Comparison of ENCODE assay signal across 8 mouse cellular contexts in the genomic region with DNA sequence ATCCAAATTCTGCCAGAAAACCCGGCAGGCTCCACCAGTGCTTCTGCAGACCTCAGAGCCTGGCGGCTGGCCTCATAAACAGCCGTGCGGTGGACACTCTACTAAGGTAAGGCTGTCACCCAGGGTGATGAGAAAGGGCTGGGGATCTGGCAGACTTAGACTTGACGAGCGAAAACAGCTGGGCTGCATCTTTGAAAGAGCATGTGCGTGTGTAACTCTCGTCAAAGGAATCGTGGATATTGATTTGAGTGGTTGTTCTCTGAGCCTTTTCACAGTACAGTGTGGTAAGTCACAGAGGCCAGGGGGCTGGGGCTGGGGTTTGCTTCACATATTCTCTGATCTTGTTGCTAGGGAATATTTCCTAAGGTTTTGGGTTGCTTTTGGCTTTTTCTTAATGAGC. TPM values are rescaled to one million over a fixed set of nuclear protein-coding genes. Genes with fewer than 3 reads are reported as not detected.
DNase-seq lines count a peak whose midpoint lies in the region; ATAC-seq and TF ChIP-seq lines count a peak whose summit lies in the region.

A gene (plus strand): TSS at position 26 of the 400 bp plus-strand sequence.

- H3K9me3 ChIP-seq in lung, embryonic 14.5 days (ENCODE audit: low read depth, low read length) = peaks cover 4% of the 10 kb centered on the region; the same call in 1 of the 2 replicates
- H3K9me3 ChIP-seq in embryonic facial prominence, embryonic 10.5 days = no peaks in the 10 kb centered on the region
- no peaks in the 10 kb centered on the region for H3K9me3 ChIP-seq in heart, embryonic 12.5 days (replicated peaks)
- no peaks in the 10 kb centered on the region for H3K9me3 ChIP-seq in midbrain, embryonic 14.5 days (ENCODE audit: control insufficient read depth, low read length)

- ATAC-seq in lung, embryonic 14.5 days (ENCODE audit: insufficient read depth) = no peak
- no peak for ATAC-seq in heart, embryonic 12.5 days (ENCODE audit: insufficient number of reproducible peaks, low FRiP score)
- no peak for ATAC-seq in midbrain, embryonic 14.5 days (ENCODE audit: low FRiP score, low TSS enrichment)

- peak; percentile 18 for DNase-seq in lung, embryonic 14.5 days
- no peak for DNase-seq in lung, postnatal 25 days (ENCODE audit: low spot score)
- no peak for DNase-seq in embryonic facial prominence, embryonic 10.5 days (ENCODE audit: low spot score)
- DNase-seq in left cerebral cortex, adult 8-10 months (ENCODE audit: low spot score in 2 of 2) = no peak
- DNase-seq in midbrain, embryonic 14.5 days = no peak
- DNase-seq in c-Kit-positive CD71-positive TER-119-positive erythroid progenitor cells, embryonic 14.5 days (ENCODE audit: low spot score) = no peak
- no peak for DNase-seq in right cerebral cortex, postnatal 4 days

- TF ChIP-seq CTCF in lung, embryonic 14.5 days (IDR thresholded peaks at IDR 0.05; ENCODE audit: low read depth) = no peak

- 29% methylated on average over 9 of the region's 9 CpGs for WGBS in lung, embryonic 14.5 days
- WGBS in embryonic facial prominence, embryonic 10.5 days = 70% methylated on average over 9 of the region's 9 CpGs
- 57% methylated on average over 9 of the region's 9 CpGs for whole genome bisulfite sequencing in heart, embryonic 12.5 days
- 59% methylated on average over 9 of the region's 9 CpGs for WGBS in midbrain, embryonic 14.5 days

- no peaks in the 10 kb centered on the region for H3K27me3 ChIP-seq in lung, embryonic 14.5 days (ENCODE audit: insufficient read depth, low read length)
- H3K27me3 ChIP-seq in embryonic facial prominence, embryonic 10.5 days (replicated peaks; ENCODE audit: low read depth, poor library complexity, severe bottlenecking) = no peaks in the 10 kb centered on the region
- no peaks in the 10 kb centered on the region for H3K27me3 ChIP-seq in heart, embryonic 12.5 days (replicated peaks)
- H3K27me3 ChIP-seq in midbrain, embryonic 14.5 days (ENCODE audit: control insufficient read depth, insufficient read depth, low read length) = no peaks in the 10 kb centered on the region

- no peak within 1 kb of the TSS for H3K4me2 ChIP-seq in lung, embryonic 14.5 days
- no peak within 1 kb of the TSS for H3K4me2 ChIP-seq in heart, embryonic 12.5 days
- no peak within 1 kb of the TSS for H3K4me2 ChIP-seq in midbrain, embryonic 14.5 days (ENCODE audit: low read length)

- no peak within 1 kb of the TSS for H3K27ac ChIP-seq in lung, embryonic 14.5 days (ENCODE audit: low read depth)
- peak within 1 kb of the TSS; percentile 24 for H3K27ac ChIP-seq in embryonic facial prominence, embryonic 10.5 days (replicated peaks)
- H3K27ac ChIP-seq in heart, embryonic 12.5 days (ENCODE audit: poor library complexity, severe bottlenecking) = no peak within 1 kb of the TSS
- no peak within 1 kb of the TSS for H3K27ac ChIP-seq in midbrain, embryonic 14.5 days (replicated peaks; ENCODE audit: low read depth, low read length)

- H3K36me3 ChIP-seq in lung, embryonic 14.5 days (ENCODE audit: insufficient read depth) = no peaks in the 10 kb centered on the region
- H3K36me3 ChIP-seq in embryonic facial prominence, embryonic 10.5 days (replicated peaks) = no peaks in the 10 kb centered on the region
- no peaks in the 10 kb centered on the region for H3K36me3 ChIP-seq in heart, embryonic 12.5 days
- H3K36me3 ChIP-seq in midbrain, embryonic 14.5 days (ENCODE audit: control insufficient read depth, insufficient read depth, low read length) = no peaks in the 10 kb centered on the region

- no peak within 1 kb of the TSS for H3K4me3 ChIP-seq in lung, embryonic 14.5 days (ENCODE audit: low read depth, low read length)
- H3K4me3 ChIP-seq in embryonic facial prominence, embryonic 10.5 days = no peak within 1 kb of the TSS
- H3K4me3 ChIP-seq in heart, embryonic 12.5 days = no peak within 1 kb of the TSS
- no peak within 1 kb of the TSS for H3K4me3 ChIP-seq in midbrain, embryonic 14.5 days (replicated peaks; ENCODE audit: low read depth, low read length)

- no peaks in the 10 kb centered on the region for H3K4me1 ChIP-seq in lung, embryonic 14.5 days (ENCODE audit: insufficient read depth)
- H3K4me1 ChIP-seq in embryonic facial prominence, embryonic 10.5 days = peaks cover 15% of the 10 kb centered on the region; the same call in 1 of the 2 replicates
- no peaks in the 10 kb centered on the region for H3K4me1 ChIP-seq in heart, embryonic 12.5 days (replicated peaks)
- no peaks in the 10 kb centered on the region for H3K4me1 ChIP-seq in midbrain, embryonic 14.5 days (ENCODE audit: control insufficient read depth, insufficient read depth, low read length)

- no peak within 1 kb of the TSS for H3K9ac ChIP-seq in lung, embryonic 14.5 days
- no peak within 1 kb of the TSS for H3K9ac ChIP-seq in heart, embryonic 12.5 days
- no peak within 1 kb of the TSS for H3K9ac ChIP-seq in midbrain, embryonic 14.5 days (replicated peaks; ENCODE audit: low read length)

RNA-seq across cellular contexts. Expression of the gene that starts here (rescaled TPM):
- polyA plus RNA-seq in lung, embryonic 14.5 days (2014; fragmentation: Nextera tagmentation; extraction: Ambion mirVana) = 151 and 163 TPM in 2 replicates
- 169 and 177 TPM in 2 replicates for polyA plus RNA-seq in embryonic facial prominence, embryonic 10.5 days (2016; fragmentation: Nextera tagmentation; extraction: Ambion mirVana)
- polyA plus RNA-seq in heart, embryonic 12.5 days (2016; fragmentation: Nextera tagmentation; extraction: Ambion mirVana) = 90.9 and 92.6 TPM in 2 replicates
- 10 to 100 TPM; 44.4 to 54.4 (median 51.4) TPM for total RNA-seq in left cerebral cortex, adult 8-10 months (2022)
- 118 and 150 TPM in 2 replicates for polyA plus RNA-seq in midbrain, embryonic 14.5 days (2014; fragmentation: Nextera tagmentation; extraction: Ambion mirVana)
